Mouse (Mus musculus): Measurements from ENCODE around the gene Olfr545.

- no peak for TF ChIP-seq CTCF (IDR thresholded peaks at IDR 0.05; ENCODE audit: low read depth, low read length)
- no peak for TF ChIP-seq POLR2A (IDR thresholded peaks at IDR 0.05; ENCODE audit: borderline replicate concordance, low read depth, low read length)
These were observed 31.8 kb downstream of the Olfr545 start for GRCm38 (mm10) chr7:102467566-102467965.
